Mouse (Mus musculus) adrenal gland, postnatal 14 days (tissue): Measurements from ENCODE around the gene Bcl6. TPM values are rescaled to one million over a fixed set of nuclear protein-coding genes. Genes with fewer than 3 reads are reported as not detected.

Experiments
- DNase-seq: peaks from one replicate; pipeline ENCODE4 v3.0.0; 2021; ENCODE audit warnings: mixed read lengths
- long read RNA-seq, 2 experiments: library from polyadenylated mRNA; stranded (forward); transcript quantifications; one replicate each; pipeline ENCODE4 v2.0.0; 2021
- total RNA-seq: library from RNA; stranded (reverse); gene quantifications from 2 replicates; pipeline ENCODE4 v1.2.3, GENCODE M21; 2021

Gene Bcl6
- total RNA-seq: 48.4 and 72.0 TPM in 2 replicates
- long read RNA-seq, experiment 1, partial matches to known transcripts: 0 of 11 reads
- long read RNA-seq, experiment 1, other reads (novel, unspliced or antisense): 10 of 11 reads
- long read RNA-seq, experiment 2, partial matches to known transcripts: 0 of 13 reads
- long read RNA-seq, experiment 2, other reads (novel, unspliced or antisense): 13 of 13 reads

GRCm38 (mm10) chr16:23988466-23989208, at the start of gene Bcl6, which contains the start of gene Gm37419:
Gene Bcl6, minus strand, starts transcription at chr16:23988852.
Gene Gm37419, plus strand, starts transcription at chr16:23988482.
- DNase-seq: peak; percentile 87

- DNase-seq: no peak
These were observed 47.7 kb upstream of the Bcl6 start for GRCm38 (mm10) chr16:24036398-24036797.

GRCm38 (mm10) chr16:24035767-24036166, 47.1 kb upstream of the Bcl6 start:
- no peak for DNase-seq

- no peak for DNase-seq
These were observed 45.8 kb upstream of the Bcl6 start for GRCm38 (mm10) chr16:24034450-24034849.

- DNase-seq: no peak
These were observed 44.6 kb upstream of the Bcl6 start for GRCm38 (mm10) chr16:24033259-24033658.

GRCm38 (mm10) chr16:24029965-24030672, 41.5 kb upstream of the Bcl6 start:
- no peak for DNase-seq

GRCm38 (mm10) chr16:24025442-24025841, 36.8 kb upstream of the Bcl6 start:
- no peak for DNase-seq

GRCm38 (mm10) chr16:24022605-24023004, 34.0 kb upstream of the Bcl6 start:
- no peak for DNase-seq

- no peak for DNase-seq
These were observed 33.1 kb upstream of the Bcl6 start for GRCm38 (mm10) chr16:24021722-24022121.

- DNase-seq: no peak
These were observed 28.1 kb upstream of the Bcl6 start for GRCm38 (mm10) chr16:24016742-24017141.

- no peak for DNase-seq
These were observed 27.6 kb upstream of the Bcl6 start for GRCm38 (mm10) chr16:24016273-24016672.

GRCm38 (mm10) chr16:24014378-24014777, 25.7 kb upstream of the Bcl6 start:
- no peak for DNase-seq

- DNase-seq: no peak
These were observed 23.4 kb upstream of the Bcl6 start for GRCm38 (mm10) chr16:24012066-24012465.

GRCm38 (mm10) chr16:24011306-24011705, 22.7 kb upstream of the Bcl6 start:
- no peak for DNase-seq

GRCm38 (mm10) chr16:24009891-24010290, 21.2 kb upstream of the Bcl6 start:
- DNase-seq: no peak

- DNase-seq: no peak
These were observed 17.3 kb upstream of the Bcl6 start for GRCm38 (mm10) chr16:24005928-24006327.

GRCm38 (mm10) chr16:23997912-23998311, 9.3 kb upstream of the Bcl6 start:
- no peak for DNase-seq

- DNase-seq: no peak
These were observed 8.6 kb upstream of the Bcl6 start for GRCm38 (mm10) chr16:23997228-23997627.

- no peak for DNase-seq
These were observed 7.7 kb upstream of the Bcl6 start for GRCm38 (mm10) chr16:23996342-23996741.

- DNase-seq: peak; percentile 31
These were observed 5.0 kb upstream of the Bcl6 start for GRCm38 (mm10) chr16:23993351-23994321.

- no peak for DNase-seq
These were observed 3.4 kb upstream of the Bcl6 start for GRCm38 (mm10) chr16:23991846-23992580.
